Mouse (Mus musculus) kidney, adult 2 months (tissue): ENCODE measurements around the gene Rbp1.

Experiments used
- CTCF ChIP-seq: fragments of 200-500 bp; conservative IDR thresholded peaks from 2 replicates; pipeline ENCODE4 v1.5.1; 2011; ENCODE audit warnings: low read depth, mild to moderate bottlenecking, control low read depth, low read length, moderate library complexity, mixed read lengths; ENCODE audit not compliant: insufficient read depth, insufficient read length
- POLR2A ChIP-seq: fragments of 200-500 bp; IDR thresholded peaks from one replicate; pipeline ENCODE4 v1.6.1; 2011; ENCODE audit warnings: low read depth, low read length, control low read depth

GRCm38 (mm10) chr9:98420666-98421065 is 2.1 kb upstream of the Rbp1 start:
- TF ChIP-seq CTCF (no peak), POLR2A (no peak)
